Mouse (Mus musculus) CH12.LX (cell line): Measurements from ENCODE around the gene Sox11. TPM values are rescaled to one million over a fixed set of nuclear protein-coding genes. Genes with fewer than 3 reads are reported as not detected.

Experiments
- DNase-seq: peaks from one replicate; pipeline ENCODE4 v3.0.0-alpha.2; 2013; ENCODE audit errors: extremely low read depth
- H3K27ac ChIP-seq: 2 replicates; pipeline ENCODE4 v1.5.1; 2012; ENCODE audit warnings: low read depth, mild to moderate bottlenecking, control low read depth, moderate library complexity; ENCODE audit not compliant: insufficient read depth
- H3K27me3 ChIP-seq: replicated peaks from 2 replicates; pipeline ENCODE3; 2012; ENCODE audit warnings: inconsistent platforms
- H3K36me3 ChIP-seq, 2 experiments: replicated peaks in 1 of 2; 2 replicates each; pipeline versions ENCODE3 to v1.6.1; 2012; ENCODE audit warnings: inconsistent platforms in 1 of 2, low read length in 1 of 2, mild to moderate bottlenecking in 1 of 2, mixed read lengths in 1 of 2, moderate library complexity in 1 of 2; ENCODE audit not compliant: control insufficient read depth in 1 of 2, insufficient read depth in 1 of 2
- H3K4me1 ChIP-seq, 2 experiments: 2 replicates each; pipeline ENCODE4 v1.6.1; 2012; ENCODE audit warnings: inconsistent platforms in 1 of 2, moderate library complexity in 1 of 2; ENCODE audit not compliant: insufficient read depth in 2 of 2, control insufficient read depth in 1 of 2
- H3K4me2 ChIP-seq: 2 replicates; pipeline ENCODE4 v1.6.1; 2012; ENCODE audit warnings: low read depth, mild to moderate bottlenecking, control low read depth; ENCODE audit not compliant: poor library complexity, insufficient read depth, severe bottlenecking
- H3K4me3 ChIP-seq, 3 experiments: fragments of 150-350 bp in 1 of 3; sonication (generic) in 1 of 3; replicated peaks in 1 of 3; 2 replicates each; pipeline versions ENCODE3 to v1.5.1; 2011 to 2012; ENCODE audit warnings: low read depth in 2 of 3, low read length in 2 of 3, mild to moderate bottlenecking in 2 of 3, moderate library complexity in 2 of 3, control low read depth in 1 of 3, improper control_type of control experiment in 1 of 3, inconsistent platforms in 1 of 3, mixed read lengths in 1 of 3; ENCODE audit not compliant: poor library complexity in 1 of 3
- H3K79me2 ChIP-seq: replicated peaks from 2 replicates; pipeline ENCODE4 v1.6.1; 2012; ENCODE audit warnings: mild to moderate bottlenecking, moderate library complexity; ENCODE audit not compliant: control insufficient read depth, poor library complexity, insufficient read depth, severe bottlenecking; ENCODE audit errors: extremely low read depth
- H3K9ac ChIP-seq: 2 replicates; pipeline ENCODE4 v1.6.1; 2012; ENCODE audit warnings: low read depth, mild to moderate bottlenecking, control low read depth, moderate library complexity; ENCODE audit not compliant: insufficient read depth
- H3K9me3 ChIP-seq: replicated peaks from 2 replicates; pipeline ENCODE3; 2012; ENCODE audit warnings: low read length, inconsistent platforms, mixed read lengths
- CHD1 ChIP-seq: IDR thresholded peaks from 2 replicates; pipeline ENCODE4 v1.6.1; 2012; ENCODE audit warnings: low read depth, low read length, improper control_type of control experiment, inconsistent platforms
- CTCF ChIP-seq, 2 experiments: IDR thresholded peaks in 1 of 2; conservative IDR thresholded peaks in 1 of 2; 2 replicates each; pipeline ENCODE4 v1.5.1; 2011 to 2012; ENCODE audit warnings: low read depth in 2 of 2, low read length in 2 of 2, improper control_type of control experiment in 1 of 2, inconsistent platforms in 1 of 2, mild to moderate bottlenecking in 1 of 2, moderate library complexity in 1 of 2
- ELF1 ChIP-seq: IDR thresholded peaks from 2 replicates; pipeline ENCODE4 v1.6.1; 2014; ENCODE audit warnings: low read depth, mild to moderate bottlenecking, inconsistent platforms, low read length, improper control_type of control experiment
- EP300 ChIP-seq: IDR thresholded peaks from 2 replicates; pipeline ENCODE4 v1.6.1; 2011; ENCODE audit warnings: low read length, improper control_type of control experiment
- GABPA ChIP-seq: IDR thresholded peaks from 2 replicates; pipeline ENCODE4 v1.6.1; 2012; ENCODE audit warnings: low read depth, low read length, improper control_type of control experiment, inconsistent platforms; ENCODE audit not compliant: insufficient replicate concordance
- IRF4 ChIP-seq: IDR thresholded peaks from 2 replicates; pipeline ENCODE4 v1.6.1; 2014; ENCODE audit warnings: low read depth, mild to moderate bottlenecking, inconsistent platforms, low read length, improper control_type of control experiment
- JUN ChIP-seq: IDR thresholded peaks from 2 replicates; pipeline ENCODE4 v1.6.1; 2011; ENCODE audit warnings: low read depth, mild to moderate bottlenecking, low read length, improper control_type of control experiment, moderate library complexity; ENCODE audit not compliant: insufficient read depth
- JUND ChIP-seq: conservative IDR thresholded peaks from 2 replicates; pipeline ENCODE4 v1.6.1; 2011; ENCODE audit warnings: low read depth, low read length, improper control_type of control experiment
- KAT2A ChIP-seq: IDR thresholded peaks from 2 replicates; pipeline ENCODE4 v1.6.1; 2012; ENCODE audit warnings: low read length, improper control_type of control experiment, inconsistent platforms; ENCODE audit not compliant: insufficient replicate concordance
- MAX ChIP-seq: IDR thresholded peaks from 2 replicates; pipeline ENCODE4 v1.6.1; 2011; ENCODE audit warnings: low read length, improper control_type of control experiment
- MAZ ChIP-seq: IDR thresholded peaks from 2 replicates; pipeline ENCODE4 v1.6.1; 2012; ENCODE audit warnings: low read depth, mild to moderate bottlenecking, inconsistent platforms, low read length, improper control_type of control experiment, moderate library complexity
- MEF2A ChIP-seq: IDR thresholded peaks from 2 replicates; pipeline ENCODE4 v1.6.1; 2014; ENCODE audit warnings: low read depth, mild to moderate bottlenecking, inconsistent platforms, low read length, improper control_type of control experiment, borderline replicate concordance
- MXI1 ChIP-seq: IDR thresholded peaks from 2 replicates; pipeline ENCODE4 v1.6.1; 2011; ENCODE audit warnings: mild to moderate bottlenecking, low read depth, low read length, improper control_type of control experiment
- POLR2A ChIP-seq: IDR thresholded peaks from 2 replicates; pipeline ENCODE4 v1.6.1; 2011; ENCODE audit warnings: low read depth, mild to moderate bottlenecking, improper control_type of control experiment, low read length
- RAD21 ChIP-seq: IDR thresholded peaks from 2 replicates; pipeline ENCODE4 v1.6.1; 2011; ENCODE audit warnings: low read depth, mild to moderate bottlenecking, low read length, improper control_type of control experiment, moderate library complexity
- RCOR1 ChIP-seq: conservative IDR thresholded peaks from 2 replicates; pipeline ENCODE4 v1.6.1; 2012; ENCODE audit warnings: low read depth, mild to moderate bottlenecking, inconsistent platforms, low read length, improper control_type of control experiment
- SMC3 ChIP-seq: IDR thresholded peaks from 2 replicates; pipeline ENCODE4 v1.6.1; 2011; ENCODE audit warnings: low read depth, low read length, improper control_type of control experiment
- TBP ChIP-seq: conservative IDR thresholded peaks from 2 replicates; pipeline ENCODE4 v1.6.1; 2011; ENCODE audit warnings: low read depth, low read length, improper control_type of control experiment
- UBTF ChIP-seq: IDR thresholded peaks from 2 replicates; pipeline ENCODE4 v1.6.1; 2012; ENCODE audit warnings: low read depth, mild to moderate bottlenecking, inconsistent platforms, low read length, improper control_type of control experiment, moderate library complexity
- USF1 ChIP-seq: IDR thresholded peaks from 2 replicates; pipeline ENCODE4 v1.6.1; 2014; ENCODE audit warnings: low read depth, mild to moderate bottlenecking, inconsistent platforms, low read length, improper control_type of control experiment
- ZC3H11A ChIP-seq: IDR thresholded peaks from 2 replicates; pipeline ENCODE4 v1.6.1; 2012; ENCODE audit warnings: low read depth, mild to moderate bottlenecking, inconsistent platforms, low read length, improper control_type of control experiment
- ZMIZ1 ChIP-seq: IDR thresholded peaks from 2 replicates; pipeline ENCODE4 v1.6.1; 2012; ENCODE audit warnings: low read depth, mild to moderate bottlenecking, inconsistent platforms, low read length, improper control_type of control experiment
- dilution Hi-C: fragments of 300-500 bp; cut with MboI; formaldehyde crosslinking; loops from 2 replicates; pipeline ENCODE4 v1.14.3; 2020; ENCODE audit warnings: low sequenced_read_pairs; ENCODE audit not compliant: extremely low pct_unique_long_range_greater_than_20kb, extremely low pct_ligation_motif_present
- in situ Hi-C: fragments of 300-500 bp; cut with MboI; formaldehyde crosslinking; loops from 3 replicates; pipeline ENCODE4 v1.14.3; 2019; ENCODE audit warnings: low sequenced_read_pairs, low pct_ligation_motif_present, low pct_unique_long_range_greater_than_20kb, mixed read lengths
- polyA plus RNA-seq: library from polyadenylated mRNA; unstranded; fragments of >175 nt; gene quantifications from 2 replicates; pipeline ENCODE4 v1.2.1, GENCODE M21; 2012; ENCODE audit warnings: low read depth; ENCODE audit not compliant: insufficient read length
- total RNA-seq, 2 experiments: library from RNA; depleted of rRNA; stranded (reverse); fragments of 300-350 nt in 1 of 2; fragments of >200 nt in 1 of 2; gene quantifications; 2 replicates each; pipeline ENCODE4 v1.2.3; 2012 to 2014

The Sox11 gene
- total and polyA plus RNA-seq, 3 experiments = not detected

GRCm38 (mm10) chr12:27312985-27313384 lies 29.4 kb downstream of the Sox11 start:
- Histone ChIP-seq H3K9ac (no peak overlapping the region), H3K27ac (no peak overlapping the region), H3K79me2 (no peaks in the 10 kb centered on the region), H3K4me1 (no peaks in the 10 kb centered on the region), H3K27me3 (no peaks in the 10 kb centered on the region), H3K36me3 (no peaks in the 10 kb centered on the region), H3K4me3 (no peak overlapping the region), H3K4me2 (no peak overlapping the region), H3K9me3 (peaks cover 74% of the 10 kb centered on the region)
- TF ChIP-seq ZC3H11A (no peak), ELF1 (no peak), MXI1 (no peak), GABPA (no peak), IRF4 (no peak), USF1 (no peak), CHD1 (no peak), JUN (no peak), MAZ (no peak), CTCF (conservative IDR thresholded peaks at IDR 0.05 in 1 of 2, IDR thresholded peaks at IDR 0.05 in 1 of 2; ENCODE audit: low read depth in 2 of 2, low read length in 2 of 2) (no peak), KAT2A (no peak), TBP (no peak)
- dilution Hi-C loops (no loop called here), in situ Hi-C loops (no loop called here)
- no peak for DNase-seq

DNA sequence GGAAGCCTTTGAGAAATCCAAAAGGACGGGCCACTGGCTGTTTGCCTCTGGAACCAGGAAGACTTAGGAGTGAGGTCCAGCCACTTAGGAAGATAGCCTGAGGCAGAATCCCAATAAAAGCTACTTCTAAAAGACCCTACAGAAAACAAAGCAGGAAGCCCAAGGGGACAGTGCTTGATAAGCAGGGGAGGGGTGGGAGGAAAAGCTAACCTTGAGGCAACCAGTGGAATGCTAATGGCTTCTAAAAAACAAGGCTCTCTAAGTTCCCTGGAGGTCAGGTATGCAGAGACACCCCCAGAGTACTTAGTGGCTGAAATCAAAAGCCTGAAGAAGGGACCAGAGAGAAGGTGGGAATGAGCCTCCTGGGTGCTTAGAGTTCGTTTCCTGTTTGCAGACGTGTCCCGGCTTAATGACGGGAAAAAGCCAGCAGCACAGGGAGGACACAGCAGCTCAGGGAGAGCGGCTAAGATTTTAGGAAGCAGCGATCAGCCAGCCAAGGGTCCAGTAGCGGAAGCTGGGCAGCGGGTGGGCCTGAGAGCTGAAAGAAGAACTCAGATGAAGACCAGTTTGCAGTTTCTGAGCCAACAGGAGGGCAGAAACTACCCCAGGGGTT lies 30.4 kb downstream of the Sox11 start:
- Histone ChIP-seq H3K9me3 (peaks cover 75% of the 10 kb centered on the region), H3K27ac (no peak overlapping the region)
- DNase-seq = no peak
- TF ChIP-seq IRF4 (no peak), POLR2A (no peak), UBTF (no peak), RAD21 (no peak), RCOR1 (no peak), EP300 (no peak), SMC3 (no peak), ZMIZ1 (no peak), MEF2A (no peak), CHD1 (no peak), JUND (no peak), MAX (no peak), MXI1 (no peak)
- TF ChIP-seq, all 38 proteins: peak for 0
- Histone ChIP-seq H3K4me3 (no peak overlapping the region), H3K79me2 (no peaks in the 10 kb centered on the region), H3K27me3 (no peaks in the 10 kb centered on the region), H3K4me2 (no peak overlapping the region), H3K4me1 (no peaks in the 10 kb centered on the region), H3K9ac (no peak overlapping the region), H3K36me3 (no peaks in the 10 kb centered on the region)
- dilution Hi-C loops (no loop called here), in situ Hi-C loops (no loop called here)
